Mouse (Mus musculus) stomach, postnatal 0 days (tissue): Measurements from ENCODE around the gene Rpl23a.

Experiments
- CTCF ChIP-seq: IDR thresholded peaks from 2 replicates; pipeline ENCODE4 v1.5.1; 2016; ENCODE audit warnings: antibody characterized with exemption, low read depth, mild to moderate bottlenecking, moderate library complexity
- EP300 ChIP-seq: optimal IDR thresholded peaks from 2 replicates; pipeline ENCODE3; 2016; ENCODE audit warnings: antibody characterized with exemption

GRCm38 (mm10) chr11:78194411-78195100 lies 11.2 kb upstream of the Rpl23a start:
- TF ChIP-seq EP300 (no peak), CTCF (no peak)
